Mouse (Mus musculus): ENCODE measurements around the gene Ano3. TPM values are rescaled to one million over a fixed set of nuclear protein-coding genes. Genes with fewer than 3 reads are reported as not detected.

Ano3 gene
- polyA plus RNA-seq, 1 experiment from 2014 or later: 0.28 TPM

GRCm38 (mm10) chr2:110871650-110872049 lies 79.1 kb downstream of the Ano3 start:
- Histone ChIP-seq H3K4me1 (ENCODE audit: control insufficient read depth, insufficient read depth, low read length) (no peaks in the 10 kb centered on the region), H3K4me3 (ENCODE audit: low read depth, low read length) (no peak overlapping the region), H3K9ac (ENCODE audit: low read length) (no peak overlapping the region), H3K27ac (replicated peaks; ENCODE audit: low read depth, low read length) (no peak overlapping the region), H3K9me3 (ENCODE audit: control insufficient read depth, low read length) (no peaks in the 10 kb centered on the region), H3K36me3 (ENCODE audit: control insufficient read depth, insufficient read depth, low read length) (no peaks in the 10 kb centered on the region), H3K4me2 (ENCODE audit: low read depth, severe bottlenecking) (no peak overlapping the region), H3K27me3 (ENCODE audit: control insufficient read depth, insufficient read depth, low read length) (no peaks in the 10 kb centered on the region)
- no peak for ATAC-seq (ENCODE audit: insufficient number of reproducible peaks, low FRiP score, low TSS enrichment, low read depth)
- WGBS: 88% methylated on average over 4 of the region's 4 CpGs
- DNase-seq (ENCODE audit: low spot score): no peak

- H3K27me3 ChIP-seq (ENCODE audit: control insufficient read depth, insufficient read depth, low read length): no peaks in the 10 kb centered on the region
- H3K9ac ChIP-seq (ENCODE audit: low read length): no peak overlapping the region
- WGBS: 67% methylated on average over 3 of the region's 3 CpGs
- H3K9me3 ChIP-seq (ENCODE audit: control insufficient read depth, low read length): no peaks in the 10 kb centered on the region
- no peak for DNase-seq (ENCODE audit: low spot score)
- no peak overlapping the region for H3K4me3 ChIP-seq (ENCODE audit: low read depth, low read length)
- no peaks in the 10 kb centered on the region for H3K36me3 ChIP-seq (ENCODE audit: control insufficient read depth, insufficient read depth, low read length)
- H3K27ac ChIP-seq (replicated peaks; ENCODE audit: low read depth, low read length): no peak overlapping the region
- H3K4me2 ChIP-seq (ENCODE audit: low read depth, severe bottlenecking): no peak overlapping the region
- ATAC-seq (ENCODE audit: insufficient number of reproducible peaks, low FRiP score, low TSS enrichment, low read depth): no peak
- H3K4me1 ChIP-seq (ENCODE audit: control insufficient read depth, insufficient read depth, low read length): no peaks in the 10 kb centered on the region
Measured at GRCm38 (mm10) chr2:110865584-110865983, 85.1 kb downstream of the Ano3 start.

GRCm38 (mm10) chr2:110863376-110863775 lies 87.3 kb downstream of the Ano3 start:
- no peak for DNase-seq (ENCODE audit: low spot score)
- Histone ChIP-seq H3K4me3 (ENCODE audit: low read depth, low read length) (no peak overlapping the region), H3K9ac (ENCODE audit: low read length) (no peak overlapping the region), H3K4me2 (ENCODE audit: low read depth, severe bottlenecking) (no peak overlapping the region), H3K9me3 (ENCODE audit: control insufficient read depth, low read length) (no peaks in the 10 kb centered on the region), H3K36me3 (ENCODE audit: control insufficient read depth, insufficient read depth, low read length) (no peaks in the 10 kb centered on the region), H3K27me3 (ENCODE audit: control insufficient read depth, insufficient read depth, low read length) (no peaks in the 10 kb centered on the region), H3K27ac (replicated peaks; ENCODE audit: low read depth, low read length) (no peak overlapping the region), H3K4me1 (ENCODE audit: control insufficient read depth, insufficient read depth, low read length) (no peaks in the 10 kb centered on the region)
- ATAC-seq (ENCODE audit: insufficient number of reproducible peaks, low FRiP score, low TSS enrichment, low read depth): no peak
- WGBS: 96% methylated on average over 4 of the region's 4 CpGs

GRCm38 (mm10) chr2:110839559-110840243 lies 111.0 kb downstream of the Ano3 start:
- no peak overlapping the region for H3K4me3 ChIP-seq (ENCODE audit: low read depth, low read length)
- WGBS: 68% methylated on average over 7 of the region's 7 CpGs
- no peaks in the 10 kb centered on the region for H3K4me1 ChIP-seq (ENCODE audit: control insufficient read depth, insufficient read depth, low read length)
- H3K4me2 ChIP-seq (ENCODE audit: low read depth, severe bottlenecking): no peak overlapping the region
- no peaks in the 10 kb centered on the region for H3K36me3 ChIP-seq (ENCODE audit: control insufficient read depth, insufficient read depth, low read length)
- H3K27ac ChIP-seq (replicated peaks; ENCODE audit: low read depth, low read length): no peak overlapping the region
- H3K27me3 ChIP-seq (ENCODE audit: control insufficient read depth, insufficient read depth, low read length): no peaks in the 10 kb centered on the region
- ATAC-seq (ENCODE audit: insufficient number of reproducible peaks, low FRiP score, low TSS enrichment, low read depth) (no peak), DNase-seq (ENCODE audit: low spot score) (no peak)
- H3K9ac ChIP-seq (ENCODE audit: low read length): no peak overlapping the region
- no peaks in the 10 kb centered on the region for H3K9me3 ChIP-seq (ENCODE audit: control insufficient read depth, low read length)

GRCm38 (mm10) chr2:110816189-110816588 lies 134.5 kb downstream of the Ano3 start:
- no peaks in the 10 kb centered on the region for H3K36me3 ChIP-seq (ENCODE audit: control insufficient read depth, insufficient read depth, low read length)
- DNase-seq (ENCODE audit: low spot score) (no peak), ATAC-seq (ENCODE audit: insufficient number of reproducible peaks, low FRiP score, low TSS enrichment, low read depth) (no peak)
- no peak overlapping the region for H3K27ac ChIP-seq (replicated peaks; ENCODE audit: low read depth, low read length)
- H3K9me3 ChIP-seq (ENCODE audit: control insufficient read depth, low read length): no peaks in the 10 kb centered on the region
- H3K4me1 ChIP-seq (ENCODE audit: control insufficient read depth, insufficient read depth, low read length): no peaks in the 10 kb centered on the region
- H3K4me2 ChIP-seq (ENCODE audit: low read depth, severe bottlenecking): no peak overlapping the region
- H3K27me3 ChIP-seq (ENCODE audit: control insufficient read depth, insufficient read depth, low read length): no peaks in the 10 kb centered on the region
- no peak overlapping the region for H3K4me3 ChIP-seq (ENCODE audit: low read depth, low read length)
- H3K9ac ChIP-seq (ENCODE audit: low read length): no peak overlapping the region

- 89% methylated on average over 1 of the region's 1 CpGs for WGBS
- DNase-seq (ENCODE audit: low spot score) (no peak), ATAC-seq (ENCODE audit: insufficient number of reproducible peaks, low FRiP score, low TSS enrichment, low read depth) (no peak)
- H3K4me1 ChIP-seq (ENCODE audit: control insufficient read depth, insufficient read depth, low read length): no peaks in the 10 kb centered on the region
- H3K4me3 ChIP-seq (ENCODE audit: low read depth, low read length): no peak overlapping the region
- no peaks in the 10 kb centered on the region for H3K27me3 ChIP-seq (ENCODE audit: control insufficient read depth, insufficient read depth, low read length)
- H3K27ac ChIP-seq (replicated peaks; ENCODE audit: low read depth, low read length): no peak overlapping the region
- no peaks in the 10 kb centered on the region for H3K36me3 ChIP-seq (ENCODE audit: control insufficient read depth, insufficient read depth, low read length)
- H3K9me3 ChIP-seq (ENCODE audit: control insufficient read depth, low read length): no peaks in the 10 kb centered on the region
- no peak overlapping the region for H3K9ac ChIP-seq (ENCODE audit: low read length)
- H3K4me2 ChIP-seq (ENCODE audit: low read depth, severe bottlenecking): no peak overlapping the region
Measured at GRCm38 (mm10) chr2:110814964-110815363, 135.8 kb downstream of the Ano3 start.

GRCm38 (mm10) chr2:110806302-110807093 lies 144.2 kb downstream of the Ano3 start:
- DNase-seq (ENCODE audit: low spot score): no peak
- ATAC-seq (ENCODE audit: insufficient number of reproducible peaks, low FRiP score, low TSS enrichment, low read depth): no peak
- Histone ChIP-seq H3K4me2 (ENCODE audit: low read depth, severe bottlenecking) (no peak overlapping the region), H3K4me1 (ENCODE audit: control insufficient read depth, insufficient read depth, low read length) (no peaks in the 10 kb centered on the region), H3K9ac (ENCODE audit: low read length) (no peak overlapping the region), H3K27ac (replicated peaks; ENCODE audit: low read depth, low read length) (no peak overlapping the region), H3K4me3 (ENCODE audit: low read depth, low read length) (no peak overlapping the region), H3K36me3 (ENCODE audit: control insufficient read depth, insufficient read depth, low read length) (no peaks in the 10 kb centered on the region), H3K27me3 (ENCODE audit: control insufficient read depth, insufficient read depth, low read length) (no peaks in the 10 kb centered on the region), H3K9me3 (ENCODE audit: control insufficient read depth, low read length) (no peaks in the 10 kb centered on the region)
- 92% methylated on average over 5 of the region's 5 CpGs for WGBS

GRCm38 (mm10) chr2:110795928-110796327 lies 154.8 kb downstream of the Ano3 start:
- Histone ChIP-seq H3K9ac (ENCODE audit: low read length) (no peak overlapping the region), H3K27ac (replicated peaks; ENCODE audit: low read depth, low read length) (no peak overlapping the region), H3K36me3 (ENCODE audit: control insufficient read depth, insufficient read depth, low read length) (no peaks in the 10 kb centered on the region), H3K27me3 (ENCODE audit: control insufficient read depth, insufficient read depth, low read length) (no peaks in the 10 kb centered on the region), H3K4me1 (ENCODE audit: control insufficient read depth, insufficient read depth, low read length) (no peaks in the 10 kb centered on the region), H3K9me3 (ENCODE audit: control insufficient read depth, low read length) (no peaks in the 10 kb centered on the region), H3K4me2 (ENCODE audit: low read depth, severe bottlenecking) (no peak overlapping the region), H3K4me3 (ENCODE audit: low read depth, low read length) (no peak overlapping the region)
- no peak for DNase-seq (ENCODE audit: low spot score)
- ATAC-seq (ENCODE audit: insufficient number of reproducible peaks, low FRiP score, low TSS enrichment, low read depth): no peak
- WGBS: 50% methylated on average over 1 of the region's 1 CpGs
